In the genomic region with DNA sequence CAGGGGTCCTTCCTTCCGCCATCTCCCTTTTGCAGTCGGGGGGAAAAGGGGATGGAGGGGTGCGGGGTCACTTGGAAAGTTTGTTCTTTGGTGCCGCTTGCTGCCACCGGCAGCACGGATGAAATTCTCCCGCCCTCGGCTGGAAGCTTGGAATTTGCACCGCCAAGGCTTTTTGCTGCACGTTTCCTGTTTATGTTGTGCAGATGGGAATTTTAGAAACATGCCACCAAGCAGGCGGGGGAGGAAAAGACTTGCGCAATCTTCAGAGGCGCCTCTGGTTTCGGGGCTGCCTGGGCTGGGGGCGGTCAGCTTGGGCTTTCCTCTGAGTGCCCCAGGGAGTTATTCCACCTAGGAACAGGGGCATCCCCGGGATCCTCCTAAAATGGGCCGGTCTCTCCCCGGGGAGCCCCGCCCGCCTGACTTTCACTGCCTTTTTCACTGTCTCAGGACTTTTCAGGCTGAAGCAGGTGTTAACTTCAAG, we compare ENCODE assay signal across 8 mouse cellular contexts. TPM values are rescaled to one million over a fixed set of nuclear protein-coding genes. Genes with fewer than 3 reads are reported as not detected.
A peak's percentile ranks its signal among the peaks of the same experiment; 100 is the strongest.
DNase-seq lines count a peak whose midpoint lies in the region; ATAC-seq and TF ChIP-seq lines count a peak whose summit lies in the region.

No protein-coding gene starts in this region.

- peak overlapping the region; percentile 79 for H3K4me2 ChIP-seq in intestine, embryonic 16.5 days (ENCODE audit: low read depth, low read length)
- H3K4me2 ChIP-seq in midbrain, embryonic 11.5 days: peak overlapping the region; percentile 58

- no peak for TF ChIP-seq CTCF in testis, adult 2 months (IDR thresholded peaks at IDR 0.05; ENCODE audit: control insufficient read depth, insufficient read depth, insufficient replicate concordance, low read depth, low read length)

- no peaks in the 10 kb centered on the region for H3K9me3 ChIP-seq in intestine, embryonic 16.5 days (ENCODE audit: control insufficient read depth, low read length)
- H3K9me3 ChIP-seq in limb, embryonic 10.5 days (replicated peaks): no peaks in the 10 kb centered on the region
- no peaks in the 10 kb centered on the region for H3K9me3 ChIP-seq in midbrain, embryonic 11.5 days (ENCODE audit: control insufficient read depth, low read length)

- peak; percentile 47 for ATAC-seq in intestine, embryonic 16.5 days
- peak; percentile 18; the same call in 1 of the 2 replicates for ATAC-seq in midbrain, embryonic 11.5 days (ENCODE audit: low FRiP score)

- under 1% methylated on average over 20 of the region's 20 CpGs for WGBS in intestine, embryonic 16.5 days
- WGBS in limb, embryonic 10.5 days: under 1% methylated on average over 20 of the region's 20 CpGs
- 2% methylated on average over 20 of the region's 20 CpGs for WGBS in midbrain, embryonic 11.5 days

- peak; percentile 52 for DNase-seq in layer of hippocampus, adult 11-12 months (ENCODE audit: low spot score)
- no peak for DNase-seq in layer of hippocampus, adult 9-10 months (ENCODE audit: low spot score)
- DNase-seq in cerebellum, postnatal 14 days: peak; percentile 46 to 52
- peak; percentile 98 for DNase-seq in heart, adult 11 months
- no peak for DNase-seq in limb, embryonic 10.5 days (ENCODE audit: low spot score)
- peak; percentile 96 for DNase-seq in midbrain, embryonic 11.5 days (ENCODE audit: low spot score, missing footprints)

- peak overlapping the region; percentile 95 for H3K9ac ChIP-seq in intestine, embryonic 16.5 days (ENCODE audit: low read depth, low read length)
- peak overlapping the region; percentile 94 for H3K9ac ChIP-seq in midbrain, embryonic 11.5 days (ENCODE audit: low read length)

- TF ChIP-seq POLR2A in testis, adult 2 months (IDR thresholded peaks at IDR 0.05; ENCODE audit: control insufficient read depth, low read depth, low read length): no peak

- H3K27ac ChIP-seq in intestine, embryonic 16.5 days (ENCODE audit: low read length): peak overlapping the region; percentile 100
- H3K27ac ChIP-seq in limb, embryonic 10.5 days: peak overlapping the region; percentile 98
- H3K27ac ChIP-seq in midbrain, embryonic 11.5 days (ENCODE audit: low read depth, low read length): peak overlapping the region; percentile 92
- H3K27ac ChIP-seq in testis, adult 2 months (ENCODE audit: control insufficient read depth, insufficient read depth, low read depth, low read length): peak overlapping the region; percentile 98

- H3K4me3 ChIP-seq in intestine, embryonic 16.5 days (ENCODE audit: low read length): peak overlapping the region; percentile 91
- H3K4me3 ChIP-seq in limb, embryonic 10.5 days: peak overlapping the region; percentile 94
- peak overlapping the region; percentile 96 for H3K4me3 ChIP-seq in midbrain, embryonic 11.5 days (ENCODE audit: low read depth, low read length)
- H3K4me3 ChIP-seq in testis, adult 2 months (ENCODE audit: control insufficient read depth, low read depth, low read length): peak overlapping the region; percentile 96

- H3K36me3 ChIP-seq in intestine, embryonic 16.5 days (ENCODE audit: control insufficient read depth, insufficient read depth, low read length): no peaks in the 10 kb centered on the region
- H3K36me3 ChIP-seq in limb, embryonic 10.5 days: no peaks in the 10 kb centered on the region
- no peaks in the 10 kb centered on the region for H3K36me3 ChIP-seq in midbrain, embryonic 11.5 days (ENCODE audit: control insufficient read depth, insufficient read depth, low read length)
- no peaks in the 10 kb centered on the region for H3K36me3 ChIP-seq in testis, adult 2 months (ENCODE audit: control insufficient read depth, insufficient read depth, low read length)

- peaks cover 30% of the 10 kb centered on the region for H3K4me1 ChIP-seq in intestine, embryonic 16.5 days (ENCODE audit: control insufficient read depth, insufficient read depth, low read length)
- H3K4me1 ChIP-seq in limb, embryonic 10.5 days: peaks cover 19% of the 10 kb centered on the region
- H3K4me1 ChIP-seq in midbrain, embryonic 11.5 days (ENCODE audit: control insufficient read depth, insufficient read depth, low read length): peaks cover 4% of the 10 kb centered on the region; the same call in 1 of the 2 replicates
- H3K4me1 ChIP-seq in testis, adult 2 months (ENCODE audit: control insufficient read depth, insufficient read depth, low read length): peaks cover 14% of the 10 kb centered on the region

- H3K27me3 ChIP-seq in intestine, embryonic 16.5 days (replicated peaks; ENCODE audit: control insufficient read depth, insufficient read depth, low read length): no peaks in the 10 kb centered on the region
- 0 out of 2 replicates have a peak, but pooled peaks cover 5% of the 10 kb centered on the region for H3K27me3 ChIP-seq in limb, embryonic 10.5 days (ENCODE audit: low read depth, poor library complexity, severe bottlenecking)
- peaks cover 2% of the 10 kb centered on the region; the same call in 1 of the 2 replicates for H3K27me3 ChIP-seq in midbrain, embryonic 11.5 days (ENCODE audit: control insufficient read depth, insufficient read depth, low read length)
- no peaks in the 10 kb centered on the region for H3K27me3 ChIP-seq in testis, adult 2 months (ENCODE audit: control insufficient read depth, insufficient read depth, low read length)

RNA-seq across cellular contexts. Expression of gene Sbf2, which starts 0.5 kb away (rescaled TPM):
- 24.7 and 26.6 TPM in 2 replicates for polyA plus RNA-seq in intestine, embryonic 16.5 days (2015; fragmentation: Nextera tagmentation; extraction: Ambion mirVana)
- polyA plus RNA-seq in limb, embryonic 10.5 days (2016; fragmentation: Nextera tagmentation; extraction: Ambion mirVana): 26.8 and 28.7 TPM in 2 replicates
- polyA plus RNA-seq in midbrain, embryonic 11.5 days (2014; fragmentation: Nextera tagmentation; extraction: Ambion mirVana): 34.6 and 35.9 TPM in 2 replicates
- 35.2 and 37.0 TPM in 2 replicates for polyA plus RNA-seq in testis, adult 2 months (2012; rRNA removed)

RNA-seq across cellular contexts. Expression of gene Adm, which starts 12.3 kb away (rescaled TPM):
- polyA plus RNA-seq in intestine, embryonic 16.5 days (2015; fragmentation: Nextera tagmentation; extraction: Ambion mirVana): 5.4 and 5.8 TPM in 2 replicates
- 1.3 and 1.6 TPM in 2 replicates for polyA plus RNA-seq in limb, embryonic 10.5 days (2016; fragmentation: Nextera tagmentation; extraction: Ambion mirVana)
- polyA plus RNA-seq in midbrain, embryonic 11.5 days (2014; fragmentation: Nextera tagmentation; extraction: Ambion mirVana): 4.6 and 5.4 TPM in 2 replicates
- 0.30 and 0.94 TPM in 2 replicates for polyA plus RNA-seq in testis, adult 2 months (2012; rRNA removed)

Comparison
In these comparisons a context has a peak if more than half of its experiments do, and no peak if none do; other contexts are left out.
1. DNase-seq: peak in layer of hippocampus, adult 11-12 months (single experiment), cerebellum, postnatal 14 days (2 of 2), heart, adult 11 months (single experiment) and midbrain, embryonic 11.5 days (single experiment); none in layer of hippocampus, adult 9-10 months (single experiment) and limb, embryonic 10.5 days (single experiment).
2. Peak in every context shown above with its lines, with median percentiles within 50 percentile points of each other: H3K27ac ChIP-seq and H3K4me3 ChIP-seq.